Mouse (Mus musculus) stomach, postnatal 0 days (tissue): ENCODE results near the gene Hspa12b. TPM values are rescaled to one million over a fixed set of nuclear protein-coding genes. Genes with fewer than 3 reads are reported as not detected.

Experiments used
- ATAC-seq: fragments of 200-750 bp; cut with Nextera tagmentation; 2 replicates; pipeline ENCODE4 v1.8.0; 2017; ENCODE audit not compliant: low FRiP score, low TSS enrichment
- DNase-seq: peaks from one replicate; pipeline ENCODE4 v3.0.0-alpha.2; 2016; ENCODE audit warnings: low spot score
- H3K27ac ChIP-seq: fragments of 300-500 bp; sonication (generic); replicated peaks from 2 replicates; pipeline ENCODE4 v1.5.1; 2014; ENCODE audit warnings: mild to moderate bottlenecking, control low read depth
- H3K27me3 ChIP-seq: fragments of 300-500 bp; sonication (generic); 2 replicates; pipeline ENCODE4 v1.6.1; 2014; ENCODE audit warnings: low read length; ENCODE audit not compliant: control insufficient read depth, insufficient read depth
- H3K36me3 ChIP-seq: fragments of 300-500 bp; sonication (generic); 2 replicates; pipeline ENCODE4 v1.6.1; 2014; ENCODE audit warnings: low read length, mixed read lengths; ENCODE audit not compliant: control insufficient read depth, insufficient read depth
- H3K4me1 ChIP-seq: fragments of 300-500 bp; sonication (generic); replicated peaks from 2 replicates; pipeline ENCODE4 v1.6.1; 2014; ENCODE audit warnings: antibody characterized with exemption; ENCODE audit not compliant: control insufficient read depth, insufficient read depth
- H3K4me2 ChIP-seq: fragments of 300-500 bp; sonication (generic); replicated peaks from 2 replicates; pipeline ENCODE4 v1.6.1; 2014; ENCODE audit warnings: low read depth, mild to moderate bottlenecking, control low read depth, moderate library complexity
- H3K4me3 ChIP-seq: fragments of 300-500 bp; sonication (generic); 2 replicates; pipeline ENCODE4 v1.5.1; 2014; ENCODE audit warnings: low read depth, low read length, control low read depth
- H3K9ac ChIP-seq: fragments of 300-500 bp; sonication (generic); 2 replicates; pipeline ENCODE4 v1.6.1; 2014; ENCODE audit warnings: mild to moderate bottlenecking, low read length, control low read depth, mixed read lengths
- H3K9me3 ChIP-seq: fragments of 300-500 bp; sonication (generic); 2 replicates; pipeline ENCODE4 v1.6.1; 2016; ENCODE audit warnings: low read length; ENCODE audit not compliant: control insufficient read depth
- CTCF ChIP-seq: IDR thresholded peaks from 2 replicates; pipeline ENCODE4 v1.5.1; 2016; ENCODE audit warnings: antibody characterized with exemption, low read depth, mild to moderate bottlenecking, moderate library complexity
- EP300 ChIP-seq: optimal IDR thresholded peaks from 2 replicates; pipeline ENCODE3; 2016; ENCODE audit warnings: antibody characterized with exemption
- WGBS: fragments of 180-500 bp; shearing (Covaris S2); extraction: QIAGEN DNeasy Blood & Tissue Kit; methylation state at CpG from one replicate; pipeline ENCODE4 v1.1.7; 2014; 5-methylcytosine and 5-hydroxymethylcytosine counted together
- polyA plus RNA-seq: library from polyadenylated mRNA; unstranded; fragments of >200 nt; fragmentation: Nextera tagmentation; extraction: Ambion mirVana; gene quantifications from 2 replicates; pipeline ENCODE4 v1.2.1, GENCODE M21; 2015

Gene Hspa12b
- polyA plus RNA-seq, 1 experiment from 2014 or later, result 4.2 TPM

DNA sequence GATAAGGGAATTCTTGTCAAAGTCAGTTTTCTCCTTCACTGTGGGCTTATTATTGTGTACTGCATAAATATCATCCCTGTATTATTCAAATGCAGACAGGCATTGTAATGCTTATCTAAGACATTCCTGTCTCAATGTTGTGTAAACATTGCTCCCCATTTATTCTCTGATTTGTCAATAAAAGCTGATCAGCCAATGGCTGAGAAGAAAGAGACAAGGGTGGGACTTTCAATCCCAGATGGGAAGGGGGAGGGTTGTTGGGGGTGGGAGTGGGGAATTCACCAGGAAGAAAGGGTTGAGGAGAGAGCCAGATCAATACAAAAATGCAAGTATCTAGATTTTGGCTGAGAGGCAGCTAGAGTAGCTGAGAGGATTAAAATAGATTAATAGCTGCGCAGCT, 41.8 kb downstream of the Hspa12b start:
- Histone ChIP-seq H3K4me1 (0 out of 2 replicates have a peak, but pooled peaks cover under 1% of the 10 kb centered on the region), H3K4me3 (no peak overlapping the region), H3K27me3 (no peaks in the 10 kb centered on the region), H3K9me3 (0 out of 2 replicates have a peak, but pooled peaks cover 3% of the 10 kb centered on the region), H3K27ac (no peak overlapping the region), H3K36me3 (0 out of 2 replicates have a peak, but pooled peaks cover 2% of the 10 kb centered on the region), H3K9ac (no peak overlapping the region), H3K4me2 (no peak overlapping the region)
- 50% methylated on average over 1 of the region's 1 CpGs for WGBS
- no peak for ATAC-seq
- no peak for DNase-seq
- no peak for TF ChIP-seq CTCF
- no peak for TF ChIP-seq EP300

GRCm38 (mm10) chr2:131170936-131171335, 43.9 kb downstream of the Hspa12b start:
- no peak overlapping the region for H3K4me3 ChIP-seq
- WGBS, result 42% methylated on average over 9 of the region's 9 CpGs
- no peaks in the 10 kb centered on the region for H3K27me3 ChIP-seq
- peaks cover 5% of the 10 kb centered on the region; the same call in 1 of the 2 replicates for H3K4me1 ChIP-seq
- H3K27ac ChIP-seq, result no peak overlapping the region
- ATAC-seq (no peak), DNase-seq (no peak)
- H3K9ac ChIP-seq, result no peak overlapping the region
- no peaks in the 10 kb centered on the region for H3K9me3 ChIP-seq
- H3K4me2 ChIP-seq, result peak overlapping the region; percentile 29
- TF ChIP-seq EP300 (no peak), CTCF (no peak)
- 0 out of 2 replicates have a peak, but pooled peaks cover 2% of the 10 kb centered on the region for H3K36me3 ChIP-seq

GRCm38 (mm10) chr2:131171401-131172104, 44.5 kb downstream of the Hspa12b start:
- peak overlapping the region; percentile 12; the same call in 1 of the 2 replicates for H3K4me3 ChIP-seq
- H3K36me3 ChIP-seq, result 0 out of 2 replicates have a peak, but pooled peaks cover 2% of the 10 kb centered on the region
- ATAC-seq (0 out of 2 replicates have a peak, but pooled peaks have one; percentile 27), DNase-seq (peak; percentile 56)
- H3K4me2 ChIP-seq, result peak overlapping the region; percentile 29
- H3K27me3 ChIP-seq, result no peaks in the 10 kb centered on the region
- H3K9ac ChIP-seq, result peak overlapping the region; percentile 27; the same call in 1 of the 2 replicates
- no peak overlapping the region for H3K27ac ChIP-seq
- 36% methylated on average over 43 of the region's 43 CpGs for WGBS
- no peaks in the 10 kb centered on the region for H3K9me3 ChIP-seq
- no peak for TF ChIP-seq EP300
- peak; percentile 44 for TF ChIP-seq CTCF
- peaks cover 5% of the 10 kb centered on the region; the same call in 1 of the 2 replicates for H3K4me1 ChIP-seq

GRCm38 (mm10) chr2:131172322-131172721, 45.2 kb downstream of the Hspa12b start:
- DNase-seq, result no peak
- H3K4me2 ChIP-seq, result no peak overlapping the region
- H3K4me1 ChIP-seq, result peaks cover 10% of the 10 kb centered on the region
- no peak overlapping the region for H3K9ac ChIP-seq
- 0 out of 2 replicates have a peak, but pooled peaks cover 2% of the 10 kb centered on the region for H3K36me3 ChIP-seq
- H3K9me3 ChIP-seq, result no peaks in the 10 kb centered on the region
- H3K4me3 ChIP-seq, result no peak overlapping the region
- no peaks in the 10 kb centered on the region for H3K27me3 ChIP-seq
- no peak for ATAC-seq
- TF ChIP-seq CTCF (no peak), EP300 (no peak)
- WGBS, result 69% methylated on average over 9 of the region's 9 CpGs
- H3K27ac ChIP-seq, result no peak overlapping the region

DNA sequence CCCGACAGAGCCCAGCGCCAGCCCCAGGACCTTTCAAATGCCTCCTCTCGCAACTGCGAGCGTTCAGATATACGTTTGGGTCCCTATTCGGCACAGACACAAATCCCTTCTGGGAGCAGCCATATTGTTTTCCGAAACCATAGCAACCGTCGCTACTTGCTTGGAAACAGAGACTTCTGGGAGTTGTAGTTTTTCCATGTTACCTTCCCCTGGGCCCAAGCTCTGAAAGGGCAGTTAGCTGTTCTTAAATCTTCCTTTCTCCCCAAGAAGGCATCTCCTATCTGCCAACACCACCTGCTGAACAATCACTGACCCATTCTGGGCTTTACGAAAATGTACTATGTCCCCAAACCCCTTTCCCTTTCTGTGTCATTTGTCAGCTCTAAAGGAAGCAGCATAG, 47.6 kb downstream of the Hspa12b start:
- WGBS, result 4% methylated on average over 11 of the region's 11 CpGs
- DNase-seq (peak; percentile 66), ATAC-seq (no peak; the same call in 1 of the 2 replicates)
- Histone ChIP-seq H3K4me3 (peak overlapping the region; percentile 36), H3K36me3 (0 out of 2 replicates have a peak, but pooled peaks cover 2% of the 10 kb centered on the region), H3K4me2 (peak overlapping the region; percentile 77), H3K27ac (no peak overlapping the region), H3K4me1 (peaks cover 23% of the 10 kb centered on the region), H3K9me3 (no peaks in the 10 kb centered on the region), H3K9ac (0 out of 2 replicates have a peak overlapping the region, but pooled peaks have one; percentile 38), H3K27me3 (no peaks in the 10 kb centered on the region)
- TF ChIP-seq CTCF (no peak), EP300 (no peak)
